ENCODE assay signal across 15 mouse cellular contexts in genomic region chr2:167585273-167585672, GRCm38 (mm10). TPM values are rescaled to one million over a fixed set of nuclear protein-coding genes. Genes with fewer than 3 reads are reported as not detected.
DNase-seq lines count a peak whose midpoint lies in the region; ATAC-seq and TF ChIP-seq lines count a peak whose summit lies in the region.
"Had no signal": no experiment of that assay in that cellular context is flagged by ENCODE, and none has a peak within 500 bp of the region (broad histone marks: within the 10 kb centered on the region; RNA-seq: fewer than 3 reads in every experiment).

No protein-coding gene starts in this region.

- no peaks in the 10 kb centered on the region for H3K36me3 ChIP-seq in heart, embryonic 12.5 days
- H3K36me3 ChIP-seq in lung, embryonic 14.5 days (ENCODE audit: insufficient read depth), result no peaks in the 10 kb centered on the region
- no peaks in the 10 kb centered on the region for H3K36me3 ChIP-seq in embryonic facial prominence, embryonic 10.5 days (replicated peaks)
- no peaks in the 10 kb centered on the region for H3K36me3 ChIP-seq in limb, embryonic 12.5 days
- H3K36me3 ChIP-seq: forebrain, embryonic 15.5 days; midbrain, embryonic 13.5 days had no signal

- DNase-seq in heart, adult 8-10 months (ENCODE audit: low spot score), result no peak
- no peak for DNase-seq in lung, embryonic 14.5 days
- no peak for DNase-seq in lung, postnatal 10 days
- no peak for DNase-seq in embryonic facial prominence, embryonic 10.5 days (ENCODE audit: low spot score)
- DNase-seq in B cell, adult 2 months, result no peak
- DNase-seq: cerebellum, adult 2 months; gastrocnemius, postnatal 36 days; kidney, adult 18-20 months; liver; thymus, postnatal 4 days had no signal

- H3K27me3 ChIP-seq in heart, embryonic 12.5 days (replicated peaks), result no peaks in the 10 kb centered on the region
- H3K27me3 ChIP-seq in lung, embryonic 14.5 days (ENCODE audit: insufficient read depth, low read length), result no peaks in the 10 kb centered on the region
- H3K27me3 ChIP-seq in embryonic facial prominence, embryonic 10.5 days (replicated peaks; ENCODE audit: low read depth, poor library complexity, severe bottlenecking), result 0 out of 2 replicates have a peak, but pooled peaks cover 3% of the 10 kb centered on the region
- no peaks in the 10 kb centered on the region for H3K27me3 ChIP-seq in limb, embryonic 12.5 days
- H3K27me3 ChIP-seq: forebrain, embryonic 15.5 days had no signal

- no peak overlapping the region for H3K9ac ChIP-seq in heart, embryonic 12.5 days
- H3K9ac ChIP-seq in lung, embryonic 14.5 days, result 0 out of 2 replicates have a peak overlapping the region, but pooled peaks have one; percentile 6
- H3K9ac ChIP-seq in limb, embryonic 12.5 days (replicated peaks), result no peak overlapping the region
- H3K9ac ChIP-seq: forebrain, embryonic 15.5 days; midbrain, embryonic 13.5 days had no signal

- ATAC-seq in heart, embryonic 12.5 days (ENCODE audit: insufficient number of reproducible peaks, low FRiP score), result no peak
- no peak for ATAC-seq in lung, embryonic 14.5 days (ENCODE audit: insufficient read depth)
- ATAC-seq in limb, embryonic 12.5 days (ENCODE audit: insufficient number of reproducible peaks, insufficient read depth, low FRiP score, low TSS enrichment, low read depth), result no peak
- ATAC-seq: forebrain, embryonic 15.5 days; midbrain, embryonic 13.5 days had no signal

- H3K9me3 ChIP-seq in heart, embryonic 12.5 days (replicated peaks), result no peaks in the 10 kb centered on the region
- H3K9me3 ChIP-seq in lung, embryonic 14.5 days (ENCODE audit: low read depth, low read length), result no peaks in the 10 kb centered on the region
- H3K9me3 ChIP-seq in embryonic facial prominence, embryonic 10.5 days, result no peaks in the 10 kb centered on the region
- no peaks in the 10 kb centered on the region for H3K9me3 ChIP-seq in limb, embryonic 12.5 days
- H3K9me3 ChIP-seq: forebrain, embryonic 15.5 days; midbrain, embryonic 13.5 days had no signal

- TF ChIP-seq CTCF in lung, embryonic 14.5 days (IDR thresholded peaks at IDR 0.05; ENCODE audit: low read depth), result no peak

- 65% methylated on average over 2 of the region's 2 CpGs for WGBS in heart, embryonic 12.5 days
- WGBS in lung, embryonic 14.5 days, result 53% methylated on average over 2 of the region's 2 CpGs
- WGBS in embryonic facial prominence, embryonic 10.5 days, result 60% methylated on average over 2 of the region's 2 CpGs
- WGBS in limb, embryonic 12.5 days, result 84% methylated on average over 2 of the region's 2 CpGs

- H3K4me2 ChIP-seq in heart, embryonic 12.5 days, result no peak overlapping the region
- H3K4me2 ChIP-seq in lung, embryonic 14.5 days, result no peak overlapping the region
- H3K4me2 ChIP-seq in limb, embryonic 12.5 days, result no peak overlapping the region
- H3K4me2 ChIP-seq: forebrain, embryonic 15.5 days; midbrain, embryonic 13.5 days had no signal

- peak overlapping the region; percentile 50; the same call in 1 of the 2 replicates for H3K27ac ChIP-seq in heart, embryonic 12.5 days (ENCODE audit: poor library complexity, severe bottlenecking)
- peak overlapping the region; percentile 88 for H3K27ac ChIP-seq in lung, embryonic 14.5 days (ENCODE audit: low read depth)
- H3K27ac ChIP-seq in embryonic facial prominence, embryonic 10.5 days (replicated peaks), result peak overlapping the region; percentile 86
- H3K27ac ChIP-seq in limb, embryonic 12.5 days, result peak overlapping the region; percentile 57
- H3K27ac ChIP-seq: forebrain, embryonic 15.5 days; midbrain, embryonic 13.5 days had no signal

- H3K4me1 ChIP-seq in heart, embryonic 12.5 days (replicated peaks), result peaks cover 66% of the 10 kb centered on the region
- H3K4me1 ChIP-seq in lung, embryonic 14.5 days (ENCODE audit: insufficient read depth), result peaks cover 50% of the 10 kb centered on the region
- peaks cover 78% of the 10 kb centered on the region for H3K4me1 ChIP-seq in embryonic facial prominence, embryonic 10.5 days
- H3K4me1 ChIP-seq in limb, embryonic 12.5 days (replicated peaks), result peaks cover 66% of the 10 kb centered on the region
- H3K4me1 ChIP-seq: forebrain, embryonic 15.5 days had no signal

- no peak overlapping the region for H3K4me3 ChIP-seq in heart, embryonic 12.5 days
- H3K4me3 ChIP-seq in lung, embryonic 14.5 days (ENCODE audit: low read depth, low read length), result no peak overlapping the region
- H3K4me3 ChIP-seq in embryonic facial prominence, embryonic 10.5 days, result no peak overlapping the region
- H3K4me3 ChIP-seq in limb, embryonic 12.5 days (replicated peaks), result no peak overlapping the region
- H3K4me3 ChIP-seq: forebrain, embryonic 15.5 days; midbrain, embryonic 13.5 days had no signal

RNA-seq across cellular contexts. Expression of gene Ube2v1, which starts 46.6 kb away (rescaled TPM):
- polyA plus RNA-seq in heart, embryonic 12.5 days (2016; fragmentation: Nextera tagmentation; extraction: Ambion mirVana), result 216 and 235 TPM in 2 replicates
- 100 to 1,000 TPM; 120 to 152 (median 139) TPM for total RNA-seq in heart, adult 8-10 months (2022)
- 275 and 293 TPM in 2 replicates for polyA plus RNA-seq in lung, embryonic 14.5 days (2014; fragmentation: Nextera tagmentation; extraction: Ambion mirVana)
- 384 and 394 TPM in 2 replicates for polyA plus RNA-seq in embryonic facial prominence, embryonic 10.5 days (2016; fragmentation: Nextera tagmentation; extraction: Ambion mirVana)
- polyA plus RNA-seq in limb, embryonic 12.5 days (2016; fragmentation: Nextera tagmentation; extraction: Ambion mirVana), result 264 and 267 TPM in 2 replicates

RNA-seq across cellular contexts. Expression of gene Snai1, which starts 47.3 kb away (rescaled TPM):
- polyA plus RNA-seq in heart, embryonic 12.5 days (2016; fragmentation: Nextera tagmentation; extraction: Ambion mirVana), result 18.8 and 21.4 TPM in 2 replicates
- 1 to 10 TPM; 1.2 to 2.2 (median 1.4) TPM for total RNA-seq in heart, adult 8-10 months (2022)
- polyA plus RNA-seq in lung, embryonic 14.5 days (2014; fragmentation: Nextera tagmentation; extraction: Ambion mirVana), result 152 and 162 TPM in 2 replicates
- polyA plus RNA-seq in embryonic facial prominence, embryonic 10.5 days (2016; fragmentation: Nextera tagmentation; extraction: Ambion mirVana), result 86.3 and 93.8 TPM in 2 replicates
- 69.0 and 82.0 TPM in 2 replicates for polyA plus RNA-seq in limb, embryonic 12.5 days (2016; fragmentation: Nextera tagmentation; extraction: Ambion mirVana)
- total RNA-seq: common myeloid progenitor, adult 5-6 weeks had no signal
